Mouse (Mus musculus): ENCODE data around the gene Ifnab. TPM values are rescaled to one million over a fixed set of nuclear protein-coding genes. Genes with fewer than 3 reads are reported as not detected.

The Ifnab gene
- polyA plus RNA-seq, 1 experiment, result not detected

- Histone ChIP-seq H3K4me3 (ENCODE audit: insufficient read depth, low read depth, low read length) (no peak overlapping the region), H3K4me1 (ENCODE audit: control insufficient read depth, insufficient read depth, low read length) (peaks cover 12% of the 10 kb centered on the region; the same call in 1 of the 2 replicates), H3K27ac (ENCODE audit: insufficient read depth, low read depth, low read length) (peak overlapping the region; percentile 96), H3K36me3 (ENCODE audit: control insufficient read depth, insufficient read depth, low read length) (no peaks in the 10 kb centered on the region), H3K27me3 (replicated peaks; ENCODE audit: control insufficient read depth, insufficient read depth, low read length) (no peaks in the 10 kb centered on the region)
- TF ChIP-seq POLR2A (IDR thresholded peaks at IDR 0.05; ENCODE audit: low read depth, low read length) (no peak), CTCF (conservative IDR thresholded peaks at IDR 0.05; ENCODE audit: insufficient read depth, insufficient read length, low read depth, low read length) (no peak)
- peak; percentile 79 for DNase-seq
- WGBS, result 57% methylated on average over 4 of the region's 4 CpGs
Measured at GRCm38 (mm10) chr4:88697753-88698152, 6.6 kb upstream of the Ifnab start.

- no peak for TF ChIP-seq CTCF (conservative IDR thresholded peaks at IDR 0.05; ENCODE audit: insufficient read depth, insufficient read length, low read depth, low read length)
- TF ChIP-seq POLR2A (IDR thresholded peaks at IDR 0.05; ENCODE audit: low read depth, low read length), result no peak
- peak; percentile 57 for DNase-seq
- peaks cover 12% of the 10 kb centered on the region; the same call in 1 of the 2 replicates for H3K4me1 ChIP-seq (ENCODE audit: control insufficient read depth, insufficient read depth, low read length)
- H3K27ac ChIP-seq (ENCODE audit: insufficient read depth, low read depth, low read length), result peak overlapping the region; percentile 96
- no peaks in the 10 kb centered on the region for H3K36me3 ChIP-seq (ENCODE audit: control insufficient read depth, insufficient read depth, low read length)
- no peaks in the 10 kb centered on the region for H3K27me3 ChIP-seq (replicated peaks; ENCODE audit: control insufficient read depth, insufficient read depth, low read length)
- WGBS, result 43% methylated on average over 6 of the region's 6 CpGs
- no peak overlapping the region for H3K4me3 ChIP-seq (ENCODE audit: insufficient read depth, low read depth, low read length)
Measured at GRCm38 (mm10) chr4:88697108-88697507, 5.9 kb upstream of the Ifnab start.

GRCm38 (mm10) chr4:88696237-88696884, 5.2 kb upstream of the Ifnab start:
- Histone ChIP-seq H3K36me3 (ENCODE audit: control insufficient read depth, insufficient read depth, low read length) (no peaks in the 10 kb centered on the region), H3K27ac (ENCODE audit: insufficient read depth, low read depth, low read length) (no peak overlapping the region), H3K4me1 (ENCODE audit: control insufficient read depth, insufficient read depth, low read length) (peaks cover 12% of the 10 kb centered on the region; the same call in 1 of the 2 replicates), H3K4me3 (ENCODE audit: insufficient read depth, low read depth, low read length) (no peak overlapping the region), H3K27me3 (replicated peaks; ENCODE audit: control insufficient read depth, insufficient read depth, low read length) (no peaks in the 10 kb centered on the region)
- peak; percentile 86 for DNase-seq
- 21% methylated on average over 3 of the region's 3 CpGs for WGBS
- TF ChIP-seq POLR2A (IDR thresholded peaks at IDR 0.05; ENCODE audit: low read depth, low read length) (no peak), CTCF (conservative IDR thresholded peaks at IDR 0.05; ENCODE audit: insufficient read depth, insufficient read length, low read depth, low read length) (peak; percentile 100)

- DNase-seq, result no peak
- Histone ChIP-seq H3K27ac (ENCODE audit: insufficient read depth, low read depth, low read length) (no peak overlapping the region), H3K36me3 (ENCODE audit: control insufficient read depth, insufficient read depth, low read length) (no peaks in the 10 kb centered on the region), H3K27me3 (replicated peaks; ENCODE audit: control insufficient read depth, insufficient read depth, low read length) (no peaks in the 10 kb centered on the region), H3K4me1 (ENCODE audit: control insufficient read depth, insufficient read depth, low read length) (peaks cover 8% of the 10 kb centered on the region; the same call in 1 of the 2 replicates), H3K4me3 (ENCODE audit: insufficient read depth, low read depth, low read length) (no peak overlapping the region)
- no peak for TF ChIP-seq POLR2A (IDR thresholded peaks at IDR 0.05; ENCODE audit: low read depth, low read length)
- TF ChIP-seq CTCF (conservative IDR thresholded peaks at IDR 0.05; ENCODE audit: insufficient read depth, insufficient read length, low read depth, low read length), result no peak
- 80% methylated on average over 2 of the region's 2 CpGs for WGBS
Measured at GRCm38 (mm10) chr4:88693392-88693791, 2.2 kb upstream of the Ifnab start.

- no peaks in the 10 kb centered on the region for H3K27me3 ChIP-seq (replicated peaks; ENCODE audit: control insufficient read depth, insufficient read depth, low read length)
- H3K36me3 ChIP-seq (ENCODE audit: control insufficient read depth, insufficient read depth, low read length), result no peaks in the 10 kb centered on the region
- WGBS, result 62% methylated on average over 1 of the region's 1 CpGs
- DNase-seq, result no peak
- TF ChIP-seq CTCF (conservative IDR thresholded peaks at IDR 0.05; ENCODE audit: insufficient read depth, insufficient read length, low read depth, low read length), result no peak
- TF ChIP-seq POLR2A (IDR thresholded peaks at IDR 0.05; ENCODE audit: low read depth, low read length), result no peak
- peaks cover 5% of the 10 kb centered on the region; the same call in 1 of the 2 replicates for H3K4me1 ChIP-seq (ENCODE audit: control insufficient read depth, insufficient read depth, low read length)
- no peak overlapping the region for H3K4me3 ChIP-seq (ENCODE audit: insufficient read depth, low read depth, low read length)
- no peak overlapping the region for H3K27ac ChIP-seq (ENCODE audit: insufficient read depth, low read depth, low read length)
Measured at GRCm38 (mm10) chr4:88692537-88692936, 1.4 kb upstream of the Ifnab start.

- TF ChIP-seq CTCF (conservative IDR thresholded peaks at IDR 0.05; ENCODE audit: insufficient read depth, insufficient read length, low read depth, low read length), result no peak
- TF ChIP-seq POLR2A (IDR thresholded peaks at IDR 0.05; ENCODE audit: low read depth, low read length), result no peak
- no peaks in the 10 kb centered on the region for H3K27me3 ChIP-seq (replicated peaks; ENCODE audit: control insufficient read depth, insufficient read depth, low read length)
- no peak within 1 kb of the TSS for H3K4me3 ChIP-seq (ENCODE audit: insufficient read depth, low read depth, low read length)
- H3K4me1 ChIP-seq (ENCODE audit: control insufficient read depth, insufficient read depth, low read length), result no peaks in the 10 kb centered on the region
- DNase-seq, result no peak
- H3K27ac ChIP-seq (ENCODE audit: insufficient read depth, low read depth, low read length), result no peak within 1 kb of the TSS
- H3K36me3 ChIP-seq (ENCODE audit: control insufficient read depth, insufficient read depth, low read length), result no peaks in the 10 kb centered on the region
- 91% methylated on average over 1 of the region's 1 CpGs for whole genome bisulfite sequencing
Measured at GRCm38 (mm10) chr4:88683812-88684211, 7.3 kb downstream of the Ifnab start, which contains the start of gene Ifna2. Gene Ifna2, minus strand, starts transcription at chr4:88683912.

- DNase-seq, result no peak
- Histone ChIP-seq H3K4me1 (ENCODE audit: control insufficient read depth, insufficient read depth, low read length) (no peaks in the 10 kb centered on the region), H3K27me3 (replicated peaks; ENCODE audit: control insufficient read depth, insufficient read depth, low read length) (no peaks in the 10 kb centered on the region), H3K36me3 (ENCODE audit: control insufficient read depth, insufficient read depth, low read length) (no peaks in the 10 kb centered on the region), H3K27ac (ENCODE audit: insufficient read depth, low read depth, low read length) (no peak overlapping the region), H3K4me3 (ENCODE audit: insufficient read depth, low read depth, low read length) (no peak overlapping the region)
- TF ChIP-seq CTCF (conservative IDR thresholded peaks at IDR 0.05; ENCODE audit: insufficient read depth, insufficient read length, low read depth, low read length), result no peak
- no peak for TF ChIP-seq POLR2A (IDR thresholded peaks at IDR 0.05; ENCODE audit: low read depth, low read length)
- 57% methylated on average over 3 of the region's 3 CpGs for WGBS
Measured at GRCm38 (mm10) chr4:88681353-88681752, 9.8 kb downstream of the Ifnab start.

Measured in kidney, adult 2 months (tissue).